9 mouse cellular contexts compared by ENCODE assay signal in the genomic region with DNA sequence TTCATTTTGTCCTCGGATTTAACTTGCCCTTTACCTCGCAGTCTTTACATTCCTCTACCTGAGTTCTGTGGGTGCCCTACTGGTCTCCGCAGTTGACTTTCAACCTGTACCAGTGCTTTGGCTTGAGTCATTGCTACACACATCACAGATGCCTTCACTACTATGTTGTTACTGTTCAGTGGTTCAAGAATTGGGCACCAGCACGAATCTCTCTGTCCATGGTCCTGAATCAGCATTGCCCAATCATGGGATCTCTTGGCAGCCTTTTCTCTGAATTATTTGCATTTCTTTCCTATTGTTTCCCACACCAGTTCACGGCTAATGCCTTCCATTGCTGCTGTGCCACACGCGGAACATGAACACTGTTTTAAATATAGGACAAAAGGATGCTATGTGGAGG. TPM values are rescaled to one million over a fixed set of nuclear protein-coding genes. Genes with fewer than 3 reads are reported as not detected.
A peak's percentile ranks its signal among the peaks of the same experiment; 100 is the strongest.
DNase-seq lines count a peak whose midpoint lies in the region; ATAC-seq lines count a peak whose summit lies in the region.
"Had no signal": no experiment of that assay in that cellular context is flagged by ENCODE, and none has a peak within 500 bp of the region (broad histone marks: within the 10 kb centered on the region; RNA-seq: fewer than 3 reads in every experiment).

No protein-coding gene starts in this region.

- no peaks in the 10 kb centered on the region for H3K36me3 ChIP-seq in forebrain, embryonic 10.5 days (replicated peaks)
- H3K36me3 ChIP-seq in forebrain, embryonic 12.5 days (replicated peaks) = no peaks in the 10 kb centered on the region
- H3K36me3 ChIP-seq in forebrain, embryonic 15.5 days = no peaks in the 10 kb centered on the region
- H3K36me3 ChIP-seq: hindbrain, embryonic 15.5 days had no signal

- H3K9ac ChIP-seq in forebrain, embryonic 12.5 days = no peak overlapping the region
- H3K9ac ChIP-seq in forebrain, embryonic 15.5 days (replicated peaks) = no peak overlapping the region
- H3K9ac ChIP-seq: hindbrain, embryonic 15.5 days had no signal

- H3K4me2 ChIP-seq in forebrain, embryonic 12.5 days = no peak overlapping the region
- no peak overlapping the region for H3K4me2 ChIP-seq in forebrain, embryonic 15.5 days (replicated peaks)
- H3K4me2 ChIP-seq: hindbrain, embryonic 15.5 days had no signal

- H3K4me1 ChIP-seq in forebrain, embryonic 10.5 days = peaks cover 3% of the 10 kb centered on the region; the same call in 1 of the 2 replicates
- no peaks in the 10 kb centered on the region for H3K4me1 ChIP-seq in forebrain, embryonic 12.5 days
- no peaks in the 10 kb centered on the region for H3K4me1 ChIP-seq in forebrain, embryonic 15.5 days
- H3K4me1 ChIP-seq: hindbrain, embryonic 15.5 days had no signal

- DNase-seq in forebrain, embryonic 10.5 days (ENCODE audit: extremely low spot score, low spot score) = peak; percentile 45
- peak; percentile 74 for DNase-seq in 416B (ENCODE audit: low read depth)
- peak; percentile 44 for DNase-seq in c-Kit-positive CD71-positive TER-119-positive erythroid progenitor cells, embryonic 14.5 days (ENCODE audit: low spot score)
- DNase-seq in kidney, postnatal 10 days = peak; percentile 73
- DNase-seq in mesoderm, embryonic 11.5 days (ENCODE audit: low read depth, low spot score) = peak; percentile 82
- no peak for DNase-seq in MN1 (ENCODE audit: low spot score)

- 48% methylated on average over 7 of the region's 7 CpGs for WGBS in forebrain, embryonic 10.5 days
- 45% methylated on average over 7 of the region's 7 CpGs for WGBS in forebrain, embryonic 12.5 days
- 40% methylated on average over 7 of the region's 7 CpGs for WGBS in forebrain, embryonic 15.5 days

- no peak overlapping the region for H3K27ac ChIP-seq in forebrain, embryonic 10.5 days
- H3K27ac ChIP-seq in forebrain, embryonic 12.5 days = no peak overlapping the region
- H3K27ac ChIP-seq in forebrain, embryonic 15.5 days (replicated peaks) = no peak overlapping the region
- H3K27ac ChIP-seq: hindbrain, embryonic 15.5 days had no signal

- H3K4me3 ChIP-seq in forebrain, embryonic 10.5 days = no peak overlapping the region
- H3K4me3 ChIP-seq in forebrain, embryonic 12.5 days (replicated peaks) = no peak overlapping the region
- H3K4me3 ChIP-seq in forebrain, embryonic 15.5 days = no peak overlapping the region
- H3K4me3 ChIP-seq: hindbrain, embryonic 15.5 days had no signal

- H3K27me3 ChIP-seq in forebrain, embryonic 10.5 days (ENCODE audit: poor library complexity, severe bottlenecking) = no peaks in the 10 kb centered on the region
- no peaks in the 10 kb centered on the region for H3K27me3 ChIP-seq in forebrain, embryonic 12.5 days
- H3K27me3 ChIP-seq in forebrain, embryonic 15.5 days = no peaks in the 10 kb centered on the region
- H3K27me3 ChIP-seq: hindbrain, embryonic 15.5 days had no signal

- ATAC-seq in forebrain, embryonic 12.5 days (ENCODE audit: low FRiP score) = no peak
- ATAC-seq in forebrain, embryonic 15.5 days (replicated peaks) = no peak

- H3K9me3 ChIP-seq in forebrain, embryonic 10.5 days = peaks cover 13% of the 10 kb centered on the region
- H3K9me3 ChIP-seq in forebrain, embryonic 12.5 days = peaks cover 12% of the 10 kb centered on the region
- 0 out of 2 replicates have a peak, but pooled peaks cover 11% of the 10 kb centered on the region for H3K9me3 ChIP-seq in forebrain, embryonic 15.5 days

RNA-seq across cellular contexts. Expression of a gene that starts 30.8 kb away (rescaled TPM):
- polyA plus RNA-seq in forebrain, embryonic 10.5 days (2016; fragmentation: Nextera tagmentation; extraction: Ambion mirVana) = 23.5 and 24.7 TPM in 2 replicates
- 22.7 and 24.8 TPM in 2 replicates for polyA plus RNA-seq in forebrain, embryonic 12.5 days (2016; fragmentation: Nextera tagmentation; extraction: Ambion mirVana)
- polyA plus RNA-seq in forebrain, embryonic 15.5 days (2015; fragmentation: Nextera tagmentation; extraction: Ambion mirVana) = 14.6 and 19.6 TPM in 2 replicates
